Mouse (Mus musculus) kidney, postnatal 4 days (tissue): Measurements from ENCODE around the gene Slc9a2.
"Not testable (repeated sequence)": the region's sequence is repeated elsewhere in the genome, so short reads cannot be mapped to it uniquely, and the experiment has no call there.

Experiments
- DNase-seq, 2 experiments: peaks; one replicate each; pipeline ENCODE4 v3.0.0; 2021; ENCODE audit warnings: mixed read lengths in 2 of 2

The Slc9a2 gene

GRCm38 (mm10) chr1:40714950-40715349 is 34.6 kb downstream of the Slc9a2 start:
- DNase-seq = peak in 1 of 2 experiments; percentile 3

DNA sequence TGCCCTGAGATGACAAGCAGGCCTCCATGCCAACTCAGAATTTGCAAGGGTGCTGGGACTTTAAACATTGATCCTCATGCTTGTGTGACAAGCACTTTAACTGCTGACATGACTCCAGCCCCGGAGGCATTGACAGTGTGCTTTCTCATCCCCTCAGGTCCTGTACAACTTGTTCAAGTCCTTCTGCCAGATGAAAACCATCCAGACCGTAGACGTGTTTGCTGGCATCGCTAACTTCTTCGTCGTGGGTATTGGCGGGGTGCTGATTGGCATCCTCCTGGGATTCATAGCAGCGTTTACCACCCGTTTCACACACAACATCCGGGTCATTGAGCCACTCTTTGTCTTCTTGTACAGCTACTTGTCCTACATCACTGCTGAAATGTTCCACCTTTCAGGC is 45.7 kb downstream of the Slc9a2 start:
- DNase-seq = no peak

DNA sequence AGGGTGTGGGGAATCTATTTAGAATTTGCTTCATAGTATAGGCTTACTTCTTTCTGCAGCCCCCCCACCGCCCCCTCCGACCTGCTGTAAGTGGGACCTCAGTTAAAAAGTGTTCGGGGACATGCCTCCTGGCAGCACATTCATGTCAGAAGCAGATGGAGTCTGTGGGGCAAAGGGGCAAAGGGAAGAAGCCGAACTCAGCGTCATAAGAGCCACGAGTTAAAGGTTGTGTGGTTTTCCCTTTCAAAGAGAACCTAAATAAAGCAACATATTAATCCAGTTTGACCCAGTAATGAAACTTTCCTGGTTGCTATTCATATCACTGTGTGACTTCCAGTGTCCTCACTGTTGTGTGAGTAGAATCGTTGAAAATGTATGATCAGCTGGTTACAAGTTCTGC is 47.0 kb downstream of the Slc9a2 start:
- no peak for DNase-seq

- no peak for DNase-seq
These were observed 48.3 kb downstream of the Slc9a2 start for GRCm38 (mm10) chr1:40728636-40729035.

GRCm38 (mm10) chr1:40737671-40738070 is 57.3 kb downstream of the Slc9a2 start:
- DNase-seq = no peak

GRCm38 (mm10) chr1:40738246-40738645 is 57.9 kb downstream of the Slc9a2 start:
- not testable (repeated sequence) for DNase-seq

DNA sequence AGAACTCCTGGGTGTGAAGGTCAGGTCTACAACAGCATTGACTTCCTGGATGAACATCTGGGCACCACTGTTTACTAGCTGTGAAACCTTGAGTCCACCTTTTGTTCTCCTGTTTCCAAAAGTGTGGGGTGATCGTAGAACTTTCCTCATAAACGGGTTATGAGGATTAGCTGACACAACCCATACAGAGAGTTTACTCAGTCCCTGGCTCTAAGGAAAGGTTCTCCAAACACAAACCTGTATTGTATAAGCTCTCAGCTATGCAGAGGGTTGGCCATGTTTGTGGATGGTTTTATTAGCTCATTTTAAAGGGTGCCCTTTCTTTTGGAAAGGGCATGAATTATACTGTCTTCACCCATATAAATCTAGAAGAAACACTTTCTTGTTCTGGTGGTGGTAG is 60.4 kb downstream of the Slc9a2 start:
- DNase-seq = no peak

DNA sequence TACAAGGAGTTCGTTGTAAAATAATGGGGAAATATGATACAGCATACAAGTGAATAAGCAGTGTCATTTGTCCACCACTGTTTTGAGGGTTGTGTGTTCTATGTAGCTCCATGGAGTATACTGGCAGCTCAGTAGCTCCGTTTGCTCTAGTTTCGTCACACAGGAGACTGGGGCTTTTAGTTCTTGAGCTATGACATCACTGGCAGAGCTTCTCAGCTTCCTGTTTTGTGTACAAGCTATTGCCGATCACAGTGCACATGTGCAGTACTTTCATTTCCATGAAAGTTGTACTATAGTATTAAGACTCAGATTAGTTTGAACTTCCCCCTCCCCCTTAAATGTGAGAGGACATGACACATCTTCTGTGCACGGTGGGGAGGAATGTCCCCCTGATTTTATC is 65.7 kb downstream of the Slc9a2 start:
- no peak for DNase-seq

GRCm38 (mm10) chr1:40759751-40760445 is 79.5 kb downstream of the Slc9a2 start:
- peak in 1 of 2 experiments; percentile 41 for DNase-seq

GRCm38 (mm10) chr1:40764042-40764441 is 83.7 kb downstream of the Slc9a2 start:
- DNase-seq = no peak

GRCm38 (mm10) chr1:40764701-40765275 is 84.4 kb downstream of the Slc9a2 start:
- no peak for DNase-seq

- DNase-seq = no peak
These were observed 85.1 kb downstream of the Slc9a2 start for GRCm38 (mm10) chr1:40765521-40765920.

DNA sequence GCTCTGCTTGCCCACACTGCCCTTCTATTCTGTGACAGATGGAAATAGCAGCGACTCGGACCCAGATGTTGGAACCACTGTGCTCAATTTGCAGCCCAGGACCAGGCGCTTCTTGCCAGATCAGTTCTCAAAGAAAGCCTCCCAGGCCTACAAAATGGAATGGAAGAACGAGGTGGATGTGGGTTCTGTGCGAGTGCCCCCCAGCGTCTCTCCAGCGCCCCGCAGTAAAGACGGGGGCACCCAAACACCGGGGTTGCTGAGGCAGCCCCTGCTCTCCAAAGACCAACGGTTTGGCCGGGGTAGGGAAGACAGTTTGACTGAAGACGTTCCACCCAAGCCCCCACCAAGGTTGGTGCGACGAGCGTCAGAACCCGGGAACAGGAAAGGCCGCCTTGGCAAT is 87.2 kb downstream of the Slc9a2 start:
- no peak for DNase-seq

DNA sequence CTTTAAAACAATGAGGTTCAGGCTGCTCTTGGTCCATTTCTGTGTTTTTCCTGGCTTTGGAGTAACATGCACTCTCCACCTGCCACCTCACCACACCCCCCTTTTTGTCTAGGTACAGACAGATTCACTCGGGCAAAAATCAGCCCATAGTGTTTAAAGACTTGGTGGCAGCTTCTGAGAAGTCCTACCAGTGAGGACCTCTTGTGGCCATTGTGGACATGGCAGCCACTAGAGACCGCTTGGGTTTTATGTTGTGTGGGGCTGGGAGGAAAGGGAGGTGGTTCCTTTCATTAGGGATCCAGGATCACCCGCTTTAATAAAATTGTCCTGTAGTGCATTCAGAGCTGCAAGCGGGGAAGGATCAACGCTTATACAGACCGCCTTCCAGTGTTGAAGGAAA is 88.2 kb downstream of the Slc9a2 start:
- peak; percentile 79 to 82 for DNase-seq

DNA sequence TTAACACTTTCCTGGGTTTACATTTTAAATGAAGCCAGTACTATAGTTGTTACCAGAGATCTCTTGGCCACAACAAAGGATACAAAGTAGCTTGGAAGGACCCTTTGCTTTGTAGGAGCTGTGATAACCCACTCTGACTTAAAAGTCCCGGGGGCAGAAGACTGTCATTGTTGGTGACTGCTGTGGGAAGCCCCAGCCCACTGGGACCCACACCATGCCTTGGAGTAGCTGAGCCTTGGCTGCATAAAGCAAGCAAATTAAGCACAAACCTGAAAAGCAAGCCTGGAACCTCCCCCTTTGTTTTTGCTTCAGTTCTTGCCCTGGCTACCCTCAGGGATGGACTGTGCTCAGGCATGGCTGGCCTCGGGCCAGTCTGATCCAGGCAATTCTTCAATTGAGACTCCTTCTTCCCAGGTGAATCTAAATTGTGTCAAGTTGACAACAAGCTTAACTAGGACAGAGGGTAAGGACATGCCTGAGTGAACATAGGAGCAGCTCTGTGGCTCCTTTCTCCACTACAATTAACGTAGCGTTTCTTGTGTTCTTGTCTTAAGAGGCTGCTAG is 89.0 kb downstream of the Slc9a2 start:
- DNase-seq = peak; percentile 34 to 59

- no peak for DNase-seq
These were observed 91.0 kb downstream of the Slc9a2 start for GRCm38 (mm10) chr1:40771196-40771970.

GRCm38 (mm10) chr1:40773234-40773633 is 92.9 kb downstream of the Slc9a2 start:
- DNase-seq = no peak

DNA sequence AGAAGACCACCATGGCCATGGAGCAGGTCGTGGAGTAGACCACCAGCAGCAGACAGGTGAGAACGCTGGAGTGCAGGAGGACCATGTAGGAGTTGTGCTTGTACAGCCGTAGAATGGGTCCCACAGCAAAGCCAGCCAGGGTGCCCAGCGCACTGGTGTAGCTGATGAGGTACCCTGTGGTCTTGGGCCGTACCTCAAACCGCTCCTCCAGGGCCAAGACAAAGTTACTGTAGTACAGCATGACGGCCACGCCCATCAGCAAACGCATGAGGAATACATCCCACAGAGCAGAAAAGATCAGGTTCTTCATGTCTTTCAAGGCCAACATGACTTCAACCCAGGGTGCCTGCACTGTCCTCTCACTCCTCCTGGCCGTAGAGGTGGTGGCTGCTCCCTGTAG is 93.7 kb downstream of the Slc9a2 start:
- DNase-seq = no peak

DNA sequence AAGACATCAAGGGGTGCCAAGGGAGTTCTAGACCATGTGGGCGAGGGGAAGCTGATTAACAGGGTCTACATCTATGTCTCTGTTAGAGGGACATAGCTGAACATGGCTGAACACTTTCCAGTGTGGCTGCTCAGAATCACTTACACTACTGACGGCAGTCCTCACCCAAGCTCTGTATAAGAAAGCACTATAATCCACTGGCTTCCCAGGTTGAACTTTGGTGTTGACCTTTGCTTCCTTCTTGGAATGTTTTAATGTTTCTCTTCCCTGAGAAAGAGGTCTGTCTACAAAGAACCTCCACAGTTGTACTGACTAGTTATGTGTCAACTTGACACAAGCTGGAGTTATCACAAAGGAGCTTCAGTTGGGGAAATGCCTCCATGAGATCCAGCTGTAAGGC is 95.7 kb downstream of the Slc9a2 start:
- DNase-seq = no peak

DNA sequence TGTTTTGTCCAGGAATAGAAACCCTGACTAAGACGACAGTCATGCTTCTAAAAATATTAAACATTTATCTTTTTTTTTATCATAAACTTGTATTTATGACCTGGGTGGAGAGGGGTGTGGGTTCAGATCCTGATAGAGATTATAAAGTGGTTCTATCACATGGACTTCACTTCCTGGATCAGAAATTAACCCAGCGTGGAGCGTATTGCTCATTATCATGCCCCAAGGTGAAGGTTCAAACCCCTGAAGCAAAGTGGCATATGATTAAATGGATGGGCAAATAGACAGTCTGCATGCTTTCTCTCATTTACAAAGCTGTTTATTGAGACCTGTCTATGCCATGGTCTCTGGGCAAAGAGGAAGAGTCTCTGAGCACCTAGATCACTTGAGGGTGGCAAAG is 96.4 kb downstream of the Slc9a2 start:
- DNase-seq = no peak

DNA sequence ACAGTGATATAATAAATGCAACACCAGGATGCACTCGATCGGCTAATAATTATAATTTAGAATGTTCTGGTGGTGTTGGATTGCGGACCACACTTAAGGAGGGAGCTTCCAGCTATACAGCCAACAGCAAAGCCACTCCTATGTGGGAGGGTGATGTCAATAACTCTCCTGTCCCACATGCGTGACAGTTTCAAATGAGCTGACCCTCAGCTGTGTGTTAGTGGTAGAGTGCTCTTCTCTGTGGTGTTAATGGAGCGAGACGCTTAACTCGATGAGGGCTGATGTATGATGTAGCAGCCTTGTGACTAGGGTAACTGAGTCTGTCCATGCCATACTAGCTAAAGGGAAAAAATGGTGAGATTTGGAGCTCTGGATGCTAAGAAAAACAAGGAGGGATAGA is 103.1 kb downstream of the Slc9a2 start:
- no peak for DNase-seq

DNA sequence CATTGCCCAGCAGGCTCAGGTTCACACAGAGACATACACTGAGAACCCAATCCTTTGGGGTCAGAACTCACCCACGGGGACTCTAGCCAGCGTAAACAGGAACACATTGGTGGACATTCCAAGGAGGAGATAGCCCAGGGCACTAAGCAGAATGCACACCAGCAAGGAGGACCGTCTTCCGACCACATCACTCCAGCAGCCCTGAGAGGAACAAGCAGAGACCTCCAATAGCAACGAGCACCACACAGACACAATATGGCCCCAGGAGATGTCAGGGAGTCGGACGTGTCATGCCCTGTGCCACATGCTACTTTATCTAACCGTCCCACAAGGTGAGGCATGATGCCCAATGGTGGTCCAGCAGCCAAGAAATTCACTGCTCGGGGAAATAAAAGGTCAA is 103.9 kb downstream of the Slc9a2 start:
- DNase-seq = no peak

GRCm38 (mm10) chr1:40785876-40786445 is 105.6 kb downstream of the Slc9a2 start:
- DNase-seq = peak in 1 of 2 experiments; percentile 19
